Mouse (Mus musculus) liver, postnatal 0 days (tissue): ENCODE results near the gene Psph. TPM values are rescaled to one million over a fixed set of nuclear protein-coding genes. Genes with fewer than 3 reads are reported as not detected.
"Not testable (repeated sequence)": the region's sequence is repeated elsewhere in the genome, so short reads cannot be mapped to it uniquely, and the experiment has no call there.

Source experiments
- ATAC-seq: fragments of 200-750 bp; cut with Nextera tagmentation; 2 replicates; pipeline ENCODE4 v1.8.0; 2017; ENCODE audit warnings: mild to moderate bottlenecking, moderate library complexity
- DNase-seq: peaks from one replicate; pipeline ENCODE4 v3.0.0-alpha.2; 2016
- H3K27ac ChIP-seq: fragments of 300-500 bp; sonication (generic); 2 replicates; pipeline ENCODE4 v1.5.1; 2014; ENCODE audit warnings: antibody characterized with exemption, moderate library complexity, mild to moderate bottlenecking, low read depth
- H3K27me3 ChIP-seq: fragments of 300-500 bp; sonication (generic); 2 replicates; pipeline ENCODE4 v1.6.1; 2014; ENCODE audit warnings: low read length, control low read depth, mixed read lengths; ENCODE audit not compliant: insufficient read depth
- H3K36me3 ChIP-seq: fragments of 300-500 bp; sonication (generic); replicated peaks from 2 replicates; pipeline ENCODE4 v1.6.1; 2014; ENCODE audit warnings: mild to moderate bottlenecking, control low read depth, low read length, moderate library complexity, mixed read lengths; ENCODE audit not compliant: insufficient read depth
- H3K4me1 ChIP-seq: fragments of 300-500 bp; sonication (generic); 2 replicates; pipeline ENCODE4 v1.6.1; 2014; ENCODE audit warnings: antibody characterized with exemption, mild to moderate bottlenecking, control low read depth; ENCODE audit not compliant: insufficient read depth
- H3K4me2 ChIP-seq: fragments of 300-500 bp; sonication (generic); 2 replicates; pipeline ENCODE4 v1.6.1; 2014; ENCODE audit warnings: low read depth, mild to moderate bottlenecking, low read length, moderate library complexity, mixed read lengths
- H3K4me3 ChIP-seq: fragments of 300-500 bp; sonication (generic); 2 replicates; pipeline ENCODE4 v1.5.1; 2014; ENCODE audit warnings: low read depth, low read length
- H3K9ac ChIP-seq: fragments of 300-500 bp; sonication (generic); replicated peaks from 2 replicates; pipeline ENCODE4 v1.6.1; 2014; ENCODE audit warnings: mild to moderate bottlenecking, moderate library complexity
- H3K9me3 ChIP-seq: fragments of 300-500 bp; sonication (generic); 2 replicates; pipeline ENCODE4 v1.6.1; 2016; ENCODE audit warnings: mild to moderate bottlenecking, control low read depth, low read length, mixed read lengths
- CTCF ChIP-seq: sonication (generic); IDR thresholded peaks from 2 replicates; pipeline ENCODE4 v1.5.1; 2016; ENCODE audit warnings: antibody characterized with exemption, low read depth
- EP300 ChIP-seq: IDR thresholded peaks from 2 replicates; pipeline ENCODE4 v1.6.1; 2016; ENCODE audit warnings: antibody characterized with exemption, low read depth, mild to moderate bottlenecking
- WGBS: fragments of 180-500 bp; shearing (Covaris S2); extraction: QIAGEN DNeasy Blood & Tissue Kit; methylation state at CpG from one replicate; pipeline ENCODE4 v1.1.7; 2014; ENCODE audit not compliant: insufficient replicate concordance; 5-methylcytosine and 5-hydroxymethylcytosine counted together
- polyA plus RNA-seq: library from polyadenylated mRNA; unstranded; fragments of >200 nt; fragmentation: Nextera tagmentation; extraction: Ambion mirVana; gene quantifications from 2 replicates; pipeline ENCODE4 v1.2.1, GENCODE M21; 2015

Psph gene
- 18.4 and 20.5 TPM in 2 replicates for polyA plus RNA-seq

- H3K4me2 ChIP-seq = peak within 1 kb of the TSS; percentile 81
- H3K9ac ChIP-seq = peak within 1 kb of the TSS; percentile 94
- H3K27me3 ChIP-seq = no peaks in the 10 kb centered on the region
- H3K4me1 ChIP-seq = peaks cover 14% of the 10 kb centered on the region
- ATAC-seq (peak; percentile 99), DNase-seq (peak; percentile 98)
- H3K4me3 ChIP-seq = peak within 1 kb of the TSS; percentile 92
- TF ChIP-seq EP300 (peak; percentile 76), CTCF (no peak)
- H3K36me3 ChIP-seq = peaks cover 34% of the 10 kb centered on the region
- WGBS = under 1% methylated on average over 73 of the region's 73 CpGs
- peak within 1 kb of the TSS; percentile 99 for H3K27ac ChIP-seq
- H3K9me3 ChIP-seq = no peaks in the 10 kb centered on the region
Observed at GRCm38 (mm10) chr5:129786818-129787790, at the start of gene Psph. Psph (minus strand) TSS chr5:129787449.

DNA sequence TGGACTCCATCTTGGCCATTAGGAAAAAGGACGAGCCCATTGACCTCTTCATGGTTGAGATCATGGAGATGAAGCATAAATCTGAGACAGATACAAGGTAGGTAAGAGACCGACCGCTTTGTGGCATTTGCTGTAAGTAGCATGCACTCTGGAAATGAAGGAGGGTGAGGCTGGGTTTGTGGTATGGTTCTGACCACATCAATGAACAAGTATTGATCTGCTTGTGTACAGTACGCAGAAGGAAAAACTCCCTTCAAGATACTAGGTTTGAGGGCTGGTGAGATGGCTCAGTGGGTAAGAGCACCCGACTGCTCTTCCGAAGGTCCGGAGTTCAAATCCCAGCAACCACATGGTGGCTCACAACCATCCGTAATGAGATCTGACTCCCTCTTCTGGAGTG is 3.3 kb upstream of the Psph start:
- 89% methylated on average over 7 of the region's 8 CpGs for WGBS
- H3K27me3 ChIP-seq, H3K4me2 ChIP-seq, H3K27ac ChIP-seq, H3K9me3 ChIP-seq, H3K4me3 ChIP-seq, ATAC-seq, DNase-seq, H3K9ac ChIP-seq: not testable (repeated sequence)
- peaks cover 58% of the 10 kb centered on the region for H3K36me3 ChIP-seq
- peaks cover 14% of the 10 kb centered on the region for H3K4me1 ChIP-seq

DNA sequence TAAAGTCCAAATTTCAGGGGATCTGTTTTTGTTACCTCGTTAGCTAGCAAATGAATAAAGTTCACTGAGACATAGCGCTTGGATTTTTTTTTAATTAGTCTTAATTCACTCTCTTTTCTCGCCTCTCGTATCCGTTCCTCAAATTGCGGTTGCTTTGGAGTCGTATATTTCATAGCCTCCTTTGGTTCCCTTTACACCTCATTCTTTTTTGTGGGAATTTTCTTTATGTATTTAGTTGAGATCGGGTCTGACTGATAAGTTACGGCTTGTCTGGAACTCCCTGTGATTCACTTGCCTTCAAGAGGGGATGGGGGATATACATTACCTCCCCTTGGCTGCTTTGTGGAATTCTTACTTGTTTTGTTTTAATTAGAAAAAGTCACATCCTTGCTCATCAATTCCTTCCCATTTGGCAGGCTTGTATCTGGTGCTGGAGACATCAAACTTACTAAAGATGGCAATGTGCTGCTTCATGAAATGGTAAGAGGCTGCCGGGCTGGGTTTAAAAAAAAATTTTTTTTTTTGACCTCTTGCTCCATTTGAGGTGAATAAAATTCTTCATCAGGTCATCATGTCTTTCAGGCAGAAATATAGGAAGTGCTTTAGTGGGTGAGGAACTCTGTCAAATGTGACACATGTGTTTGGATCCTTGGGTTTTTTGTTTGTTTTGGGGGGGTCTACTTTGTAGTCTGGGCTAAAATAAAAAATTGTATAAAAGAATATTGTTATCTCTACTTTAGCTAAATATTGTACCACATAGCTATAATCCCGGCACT is 757 bp upstream of the Psph start:
- Histone ChIP-seq H3K36me3 (peaks cover 43% of the 10 kb centered on the region), H3K9ac (peak overlapping the region; percentile 94), H3K27ac (peak overlapping the region; percentile 99), H3K4me2 (peak overlapping the region; percentile 81), H3K27me3 (no peaks in the 10 kb centered on the region), H3K4me1 (peaks cover 14% of the 10 kb centered on the region), H3K9me3 (no peaks in the 10 kb centered on the region), H3K4me3 (peak overlapping the region; percentile 92)
- DNase-seq (no peak), ATAC-seq (no peak)
- WGBS = 9% methylated on average over 11 of the region's 11 CpGs
- TF ChIP-seq EP300 = no peak
- no peak for TF ChIP-seq CTCF

GRCm38 (mm10) chr5:129786161-129786560 is 1.1 kb downstream of the Psph start:
- peak overlapping the region; percentile 81 for H3K4me2 ChIP-seq
- peak overlapping the region; percentile 94 for H3K9ac ChIP-seq
- TF ChIP-seq CTCF = no peak
- no peak for TF ChIP-seq EP300
- peaks cover 14% of the 10 kb centered on the region for H3K4me1 ChIP-seq
- H3K27me3 ChIP-seq = no peaks in the 10 kb centered on the region
- peaks cover 26% of the 10 kb centered on the region for H3K36me3 ChIP-seq
- peak overlapping the region; percentile 99 for H3K27ac ChIP-seq
- H3K4me3 ChIP-seq = peak overlapping the region; percentile 92
- H3K9me3 ChIP-seq = no peaks in the 10 kb centered on the region
- no peak for ATAC-seq
- 72% methylated on average over 6 of the region's 6 CpGs for WGBS
- DNase-seq = no peak

DNA sequence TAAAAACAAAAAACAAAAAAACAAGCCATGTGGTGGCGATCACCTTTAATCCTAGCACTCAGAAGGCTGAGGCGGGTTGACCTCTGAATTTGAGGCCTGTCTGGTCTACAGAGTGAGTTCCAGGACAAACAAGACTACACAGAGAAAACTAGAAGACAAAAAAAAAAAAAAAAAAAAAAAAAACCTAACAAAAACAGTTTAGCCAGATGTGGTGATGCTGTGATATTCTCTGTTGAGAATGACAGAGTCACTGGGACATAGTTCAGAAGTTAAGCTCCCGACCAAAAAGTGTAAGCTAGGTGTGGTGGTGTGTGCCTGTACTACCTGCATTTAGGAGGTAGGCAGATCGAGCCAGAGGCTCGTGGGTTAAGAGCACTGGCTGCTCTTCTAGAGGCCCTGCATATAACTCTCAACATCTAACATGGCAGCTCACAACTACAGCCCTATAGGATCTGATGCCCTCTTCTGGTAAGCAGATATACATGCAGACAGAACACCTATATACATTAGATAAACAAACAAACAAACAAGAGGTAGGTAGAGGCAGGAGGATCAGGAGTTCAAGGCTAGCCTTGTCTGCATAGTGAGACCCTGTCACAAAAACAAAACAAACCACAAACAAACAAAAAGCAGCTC is 1.9 kb downstream of the Psph start:
- ATAC-seq (no peak), DNase-seq (no peak)
- no peaks in the 10 kb centered on the region for H3K9me3 ChIP-seq
- no peak overlapping the region for H3K9ac ChIP-seq
- H3K36me3 ChIP-seq = peaks cover 20% of the 10 kb centered on the region
- H3K27ac ChIP-seq = no peak overlapping the region
- TF ChIP-seq CTCF (peak; percentile 20; the same call in 1 of the 2 replicates), EP300 (no peak)
- no peak overlapping the region for H3K4me3 ChIP-seq
- no peak overlapping the region for H3K4me2 ChIP-seq
- 80% methylated on average over 5 of the region's 5 CpGs for WGBS
- H3K27me3 ChIP-seq = no peaks in the 10 kb centered on the region
- H3K4me1 ChIP-seq = peaks cover 14% of the 10 kb centered on the region

- DNase-seq = peak; percentile 37
Observed at GRCm38 (mm10) chr5:129782211-129782610, 5.0 kb downstream of the Psph start.

More at GRCm38 (mm10) chr5:129782211-129782610, 5.0 kb downstream of the Psph start:
- H3K36me3 ChIP-seq = no peaks in the 10 kb centered on the region
- no peak overlapping the region for H3K27ac ChIP-seq
- no peak overlapping the region for H3K9ac ChIP-seq
- WGBS = 45% methylated on average over 3 of the region's 3 CpGs
- no peak overlapping the region for H3K4me2 ChIP-seq
- peak; percentile 73 for TF ChIP-seq CTCF
- TF ChIP-seq EP300 = no peak
- no peak overlapping the region for H3K4me3 ChIP-seq
- ATAC-seq = no peak
- H3K9me3 ChIP-seq = no peaks in the 10 kb centered on the region
- no peaks in the 10 kb centered on the region for H3K27me3 ChIP-seq
- peaks cover 10% of the 10 kb centered on the region for H3K4me1 ChIP-seq
